Mouse (Mus musculus): ENCODE data around the gene Runx3. TPM values are rescaled to one million over a fixed set of nuclear protein-coding genes. Genes with fewer than 3 reads are reported as not detected.

Runx3 gene
- polyA plus RNA-seq, 1 experiment from 2014 or later = 1.5 TPM

DNA sequence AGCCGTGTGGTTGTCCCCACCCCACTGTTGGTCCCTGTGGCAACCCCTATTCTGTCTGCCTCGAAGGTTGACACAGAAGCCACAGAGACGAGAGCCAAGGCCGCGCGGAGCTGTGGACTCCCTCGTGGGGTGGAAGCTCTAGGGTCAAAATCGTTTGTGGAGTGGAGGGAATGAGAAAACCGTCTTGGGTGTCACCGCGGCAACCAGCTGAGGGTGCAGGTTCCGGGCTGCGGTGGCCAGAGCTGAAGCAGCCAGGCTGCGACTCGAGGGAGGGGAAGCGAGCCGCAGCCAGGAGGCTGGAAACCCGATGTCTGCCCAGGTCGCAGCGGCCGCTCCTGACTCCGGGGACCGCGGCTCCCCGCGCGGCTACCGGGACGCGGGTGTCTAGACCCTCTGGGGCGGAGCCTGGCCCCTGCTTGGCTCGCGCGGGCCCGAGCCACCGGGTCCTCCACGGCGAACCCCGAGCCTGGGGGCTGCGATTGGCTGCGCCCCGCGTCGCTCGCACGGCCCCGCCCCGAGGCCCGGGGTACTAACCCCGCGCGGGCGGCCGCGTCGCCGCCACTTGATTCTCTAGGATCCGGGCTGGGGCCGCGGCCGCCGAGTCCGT lies 31.6 kb downstream of the Runx3 start:
- no peak overlapping the region for H3K27ac ChIP-seq
- H3K4me1 ChIP-seq (replicated peaks) = peaks cover 68% of the 10 kb centered on the region
- no peaks in the 10 kb centered on the region for H3K36me3 ChIP-seq
- H3K4me3 ChIP-seq (replicated peaks) = peak overlapping the region; percentile 49
- H3K9ac ChIP-seq (replicated peaks) = peak overlapping the region; percentile 63
- no peaks in the 10 kb centered on the region for H3K9me3 ChIP-seq
- peak overlapping the region; percentile 60 for H3K4me2 ChIP-seq
- peaks cover 100% of the 10 kb centered on the region for H3K27me3 ChIP-seq
- 2% methylated on average over 62 of the region's 63 CpGs for WGBS
- ATAC-seq (ENCODE audit: insufficient number of reproducible peaks, insufficient read depth, low FRiP score, low TSS enrichment, low read depth) = no peak

DNA sequence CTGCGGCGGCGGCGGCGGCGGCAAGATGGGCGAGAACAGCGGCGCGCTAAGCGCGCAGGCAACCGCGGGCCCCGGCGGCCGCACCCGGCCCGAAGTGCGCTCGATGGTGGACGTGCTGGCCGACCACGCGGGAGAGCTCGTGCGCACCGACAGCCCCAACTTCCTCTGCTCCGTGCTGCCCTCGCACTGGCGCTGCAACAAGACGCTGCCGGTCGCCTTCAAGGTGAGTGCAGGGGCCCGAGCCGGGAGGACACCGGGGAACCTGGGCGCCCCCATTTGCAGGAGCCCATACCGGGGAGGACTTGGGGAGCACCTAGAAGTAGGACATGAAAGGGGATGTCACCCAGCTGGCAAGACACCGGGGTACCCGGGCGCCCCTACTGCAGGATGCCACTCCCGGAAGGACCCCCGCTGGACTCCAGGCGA lies 32.4 kb downstream of the Runx3 start:
- peak overlapping the region; percentile 49 for H3K4me3 ChIP-seq (replicated peaks)
- H3K27me3 ChIP-seq = peaks cover 100% of the 10 kb centered on the region
- under 1% methylated on average over 45 of the region's 45 CpGs for WGBS
- peak overlapping the region; percentile 45; the same call in 1 of the 2 replicates for H3K27ac ChIP-seq
- H3K9ac ChIP-seq (replicated peaks) = peak overlapping the region; percentile 63
- ATAC-seq (ENCODE audit: insufficient number of reproducible peaks, insufficient read depth, low FRiP score, low TSS enrichment, low read depth) = no peak
- H3K4me2 ChIP-seq = peak overlapping the region; percentile 60
- H3K4me1 ChIP-seq (replicated peaks) = peaks cover 68% of the 10 kb centered on the region
- no peaks in the 10 kb centered on the region for H3K36me3 ChIP-seq
- no peaks in the 10 kb centered on the region for H3K9me3 ChIP-seq

DNA sequence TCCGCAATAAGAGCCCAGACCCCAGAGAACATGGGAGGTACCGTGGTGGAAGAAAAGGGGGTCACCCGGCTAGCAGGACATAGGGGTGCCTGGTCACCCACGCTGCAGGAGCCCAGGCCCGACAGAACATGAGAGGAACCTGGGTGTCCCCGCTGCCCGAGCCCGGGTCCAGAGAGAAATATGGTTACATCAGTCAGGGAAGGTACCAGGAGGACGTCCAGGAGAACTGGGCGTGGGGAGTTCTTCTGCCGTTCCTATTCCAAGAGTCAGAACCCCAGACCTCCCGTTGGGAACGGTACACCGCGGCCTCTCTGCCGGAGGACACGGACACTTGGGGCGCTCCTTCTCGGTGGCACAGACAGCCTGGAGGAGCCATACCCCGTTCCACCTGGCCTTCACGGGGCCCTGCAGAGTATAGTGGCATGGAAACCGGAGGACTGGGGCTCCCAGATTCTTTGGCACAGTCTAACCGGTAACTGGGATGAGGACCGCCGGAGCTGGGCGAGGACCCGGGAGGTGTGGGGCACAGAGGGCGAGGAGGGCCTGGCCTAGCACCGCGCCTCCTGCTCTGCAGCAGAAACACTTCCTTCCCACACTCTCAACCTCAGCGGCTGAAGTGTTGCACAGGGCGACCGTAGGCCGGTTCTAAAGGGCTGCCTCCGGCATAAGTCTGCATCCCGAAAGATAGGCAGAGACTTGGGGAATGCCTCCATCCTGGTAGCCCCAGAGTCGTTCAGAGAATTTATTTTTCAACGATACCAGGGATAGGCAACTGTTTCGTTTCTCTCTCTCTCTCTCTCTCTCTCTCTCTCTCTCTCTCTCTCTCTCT lies 33.0 kb downstream of the Runx3 start:
- peak overlapping the region; percentile 45; the same call in 1 of the 2 replicates for H3K27ac ChIP-seq
- peaks cover 68% of the 10 kb centered on the region for H3K4me1 ChIP-seq (replicated peaks)
- ATAC-seq (ENCODE audit: insufficient number of reproducible peaks, insufficient read depth, low FRiP score, low TSS enrichment, low read depth) = no peak
- H3K9me3 ChIP-seq = no peaks in the 10 kb centered on the region
- peak overlapping the region; percentile 49 for H3K4me3 ChIP-seq (replicated peaks)
- H3K36me3 ChIP-seq = no peaks in the 10 kb centered on the region
- H3K9ac ChIP-seq (replicated peaks) = peak overlapping the region; percentile 63
- H3K4me2 ChIP-seq = peak overlapping the region; percentile 60
- peaks cover 100% of the 10 kb centered on the region for H3K27me3 ChIP-seq
- WGBS = under 1% methylated on average over 39 of the region's 39 CpGs

DNA sequence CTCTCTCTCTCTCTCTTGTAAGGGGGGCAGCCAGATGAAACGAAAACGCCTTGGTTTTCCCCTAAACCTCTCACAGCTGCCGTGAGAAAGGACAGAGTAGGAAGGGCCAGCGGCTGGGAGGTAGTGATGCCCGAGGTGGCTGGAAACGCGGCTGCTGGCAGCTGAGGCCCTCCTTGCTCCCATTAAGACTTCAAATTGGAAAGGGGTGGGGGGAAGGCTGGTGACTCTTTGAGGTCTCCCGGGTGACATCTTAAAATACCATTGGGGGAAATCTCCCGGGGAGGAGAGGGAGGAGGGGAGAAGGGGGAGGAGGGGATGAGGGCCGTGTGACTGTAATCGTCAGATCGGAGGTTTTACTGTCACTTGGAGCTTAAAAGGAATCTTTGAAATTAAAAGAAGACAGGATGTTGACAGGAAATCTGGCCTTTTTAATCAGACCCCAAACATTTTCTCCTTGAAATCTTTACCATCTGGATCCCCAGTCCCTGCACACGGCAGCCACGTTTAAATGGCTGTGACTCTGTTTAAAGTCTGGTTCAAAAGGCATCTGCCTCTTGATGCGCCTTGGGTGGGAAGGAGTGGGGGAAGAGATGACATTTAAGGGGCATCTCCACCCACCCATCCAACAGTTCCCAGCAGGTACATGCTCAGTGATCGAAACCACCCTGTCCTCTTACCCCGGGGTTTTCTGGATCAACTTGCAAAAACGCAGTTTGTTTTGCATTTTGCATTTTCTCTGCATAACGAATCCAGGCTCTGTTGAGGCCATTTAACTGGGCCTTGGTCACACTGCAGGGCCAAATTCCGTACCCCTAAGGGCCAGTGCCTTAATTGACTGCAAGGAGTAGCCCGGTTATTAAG lies 33.9 kb downstream of the Runx3 start:
- Histone ChIP-seq H3K27me3 (peaks cover 100% of the 10 kb centered on the region), H3K9me3 (no peaks in the 10 kb centered on the region), H3K9ac (replicated peaks) (peak overlapping the region; percentile 63; the same call in 1 of the 2 replicates), H3K4me3 (replicated peaks) (peak overlapping the region; percentile 49), H3K4me1 (replicated peaks) (peaks cover 68% of the 10 kb centered on the region), H3K36me3 (no peaks in the 10 kb centered on the region), H3K27ac (no peak overlapping the region), H3K4me2 (peak overlapping the region; percentile 60)
- 1% methylated on average over 21 of the region's 21 CpGs for WGBS
- ATAC-seq (ENCODE audit: insufficient number of reproducible peaks, insufficient read depth, low FRiP score, low TSS enrichment, low read depth) = no peak

DNA sequence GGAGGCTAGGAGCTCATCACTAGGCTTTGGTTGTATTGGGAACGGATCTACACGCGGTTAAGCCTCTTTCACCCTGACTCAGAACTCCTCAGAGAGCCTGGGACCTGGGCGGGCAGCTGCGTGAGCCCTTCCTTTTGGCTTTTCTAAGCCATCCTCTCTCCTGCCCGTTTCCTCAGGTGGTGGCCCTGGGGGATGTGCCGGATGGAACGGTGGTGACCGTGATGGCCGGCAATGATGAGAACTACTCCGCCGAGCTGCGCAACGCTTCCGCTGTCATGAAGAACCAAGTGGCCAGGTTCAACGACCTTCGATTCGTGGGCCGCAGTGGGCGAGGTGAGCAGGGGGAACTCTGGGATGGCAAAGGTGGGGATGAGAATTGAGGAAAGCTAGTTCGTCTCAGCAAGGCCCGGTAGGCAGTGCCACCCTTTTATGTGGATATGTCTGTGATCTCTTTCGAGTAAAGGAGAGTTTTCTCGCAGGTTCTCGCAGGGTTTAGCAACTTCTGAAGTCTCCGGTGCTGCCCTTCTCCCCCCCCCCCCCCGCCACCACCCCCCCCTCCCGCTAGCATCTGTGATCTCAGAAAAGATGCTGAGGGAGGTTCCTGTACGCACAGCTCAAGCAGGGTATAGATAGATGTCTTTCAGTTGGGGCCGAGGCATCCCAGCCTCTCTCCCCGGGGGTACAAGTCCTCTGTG lies 34.8 kb downstream of the Runx3 start:
- peak overlapping the region; percentile 60 for H3K4me2 ChIP-seq
- no peak for ATAC-seq (ENCODE audit: insufficient number of reproducible peaks, insufficient read depth, low FRiP score, low TSS enrichment, low read depth)
- no peak overlapping the region for H3K27ac ChIP-seq
- H3K9ac ChIP-seq (replicated peaks) = 0 out of 2 replicates have a peak overlapping the region, but pooled peaks have one; percentile 19
- peak overlapping the region; percentile 49 for H3K4me3 ChIP-seq (replicated peaks)
- H3K27me3 ChIP-seq = peaks cover 100% of the 10 kb centered on the region
- peaks cover 77% of the 10 kb centered on the region for H3K4me1 ChIP-seq (replicated peaks)
- H3K36me3 ChIP-seq = no peaks in the 10 kb centered on the region
- no peaks in the 10 kb centered on the region for H3K9me3 ChIP-seq
- 1% methylated on average over 29 of the region's 31 CpGs for WGBS

GRCm38 (mm10) chr4:135155805-135156469 lies 35.5 kb downstream of the Runx3 start:
- no peaks in the 10 kb centered on the region for H3K9me3 ChIP-seq
- peak overlapping the region; percentile 60 for H3K4me2 ChIP-seq
- no peaks in the 10 kb centered on the region for H3K36me3 ChIP-seq
- H3K4me3 ChIP-seq (replicated peaks) = peak overlapping the region; percentile 49
- H3K9ac ChIP-seq (replicated peaks) = no peak overlapping the region
- peaks cover 82% of the 10 kb centered on the region for H3K4me1 ChIP-seq (replicated peaks)
- 4% methylated on average over 15 of the region's 15 CpGs for WGBS
- H3K27ac ChIP-seq = no peak overlapping the region
- peaks cover 100% of the 10 kb centered on the region for H3K27me3 ChIP-seq
- no peak for ATAC-seq (ENCODE audit: insufficient number of reproducible peaks, insufficient read depth, low FRiP score, low TSS enrichment, low read depth)

GRCm38 (mm10) chr4:135156531-135156930 lies 36.1 kb downstream of the Runx3 start:
- H3K9me3 ChIP-seq = no peaks in the 10 kb centered on the region
- H3K4me1 ChIP-seq (replicated peaks) = peaks cover 82% of the 10 kb centered on the region
- no peaks in the 10 kb centered on the region for H3K36me3 ChIP-seq
- no peak overlapping the region for H3K9ac ChIP-seq (replicated peaks)
- H3K4me2 ChIP-seq = peak overlapping the region; percentile 60; the same call in 1 of the 2 replicates
- H3K27me3 ChIP-seq = peaks cover 94% of the 10 kb centered on the region
- WGBS = 3% methylated on average over 6 of the region's 6 CpGs
- H3K4me3 ChIP-seq (replicated peaks) = no peak overlapping the region
- no peak for ATAC-seq (ENCODE audit: insufficient number of reproducible peaks, insufficient read depth, low FRiP score, low TSS enrichment, low read depth)
- H3K27ac ChIP-seq = no peak overlapping the region

- Histone ChIP-seq H3K9ac (replicated peaks) (no peak overlapping the region), H3K4me3 (replicated peaks) (no peak overlapping the region), H3K4me1 (replicated peaks) (peaks cover 77% of the 10 kb centered on the region), H3K27me3 (peaks cover 89% of the 10 kb centered on the region), H3K9me3 (no peaks in the 10 kb centered on the region), H3K27ac (no peak overlapping the region), H3K36me3 (no peaks in the 10 kb centered on the region), H3K4me2 (no peak overlapping the region)
- ATAC-seq (ENCODE audit: insufficient number of reproducible peaks, insufficient read depth, low FRiP score, low TSS enrichment, low read depth) = no peak
- WGBS = 5% methylated on average over 6 of the region's 6 CpGs
Measured at GRCm38 (mm10) chr4:135157329-135157728, 36.9 kb downstream of the Runx3 start.

DNA sequence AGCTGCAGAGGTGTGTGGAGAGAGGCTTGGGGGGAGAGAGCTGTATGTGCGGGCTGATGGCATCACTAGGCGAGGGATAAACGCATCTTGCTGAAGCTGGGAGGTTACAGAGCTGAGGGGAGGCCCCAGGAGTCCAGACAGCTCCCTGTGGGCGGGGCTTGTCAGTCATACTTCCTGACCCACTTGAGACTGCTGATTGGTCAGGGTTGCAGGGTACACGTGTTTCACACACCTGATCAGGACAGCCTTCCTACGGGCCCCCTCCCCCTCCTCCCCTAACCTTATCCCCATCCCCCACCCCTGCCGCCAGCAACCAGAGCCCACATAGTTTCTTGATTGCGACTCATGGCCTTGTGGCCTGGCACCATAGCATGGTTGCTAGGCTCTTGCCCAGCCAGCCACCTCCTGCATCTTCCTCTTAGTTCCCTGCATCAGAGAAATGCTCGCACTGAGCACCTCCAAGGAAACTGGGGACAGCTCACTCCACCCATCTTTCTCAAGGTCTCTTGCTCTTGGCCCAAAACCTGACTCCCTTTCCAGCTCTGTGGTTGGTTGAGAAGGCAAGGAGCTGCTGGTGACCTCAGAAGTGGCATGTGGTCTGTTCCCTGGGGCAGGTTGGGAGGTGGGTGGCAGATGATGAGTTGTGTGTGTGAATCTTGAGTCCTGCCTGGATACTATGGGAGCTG lies 38.4 kb downstream of the Runx3 start:
- Histone ChIP-seq H3K4me3 (replicated peaks) (no peak overlapping the region), H3K9ac (replicated peaks) (no peak overlapping the region), H3K4me2 (0 out of 2 replicates have a peak overlapping the region, but pooled peaks have one; percentile 13), H3K27ac (no peak overlapping the region), H3K27me3 (peaks cover 84% of the 10 kb centered on the region), H3K4me1 (replicated peaks) (peaks cover 66% of the 10 kb centered on the region), H3K9me3 (no peaks in the 10 kb centered on the region), H3K36me3 (no peaks in the 10 kb centered on the region)
- ATAC-seq (ENCODE audit: insufficient number of reproducible peaks, insufficient read depth, low FRiP score, low TSS enrichment, low read depth) = no peak
- 7% methylated on average over 9 of the region's 9 CpGs for WGBS

- no peaks in the 10 kb centered on the region for H3K9me3 ChIP-seq
- no peak overlapping the region for H3K9ac ChIP-seq (replicated peaks)
- no peak overlapping the region for H3K4me3 ChIP-seq (replicated peaks)
- H3K36me3 ChIP-seq = no peaks in the 10 kb centered on the region
- peaks cover 61% of the 10 kb centered on the region for H3K4me1 ChIP-seq (replicated peaks)
- no peak for ATAC-seq (ENCODE audit: insufficient number of reproducible peaks, insufficient read depth, low FRiP score, low TSS enrichment, low read depth)
- H3K27me3 ChIP-seq = peaks cover 84% of the 10 kb centered on the region
- WGBS = 40% methylated on average over 2 of the region's 2 CpGs
- no peak overlapping the region for H3K4me2 ChIP-seq
- no peak overlapping the region for H3K27ac ChIP-seq
Measured at GRCm38 (mm10) chr4:135159663-135160062, 39.2 kb downstream of the Runx3 start.

Data from limb, embryonic 12.5 days (tissue).